Mouse (Mus musculus) lung, embryonic 15.5 days (tissue): ENCODE results near the gene Zzef1. TPM values are rescaled to one million over a fixed set of nuclear protein-coding genes. Genes with fewer than 3 reads are reported as not detected.
A peak's percentile ranks its signal among the peaks of the same experiment; 100 is the strongest.

Source experiments
- ATAC-seq: fragments of 200-750 bp; cut with Nextera tagmentation; 2 replicates; pipeline ENCODE4 v1.8.0; 2017; ENCODE audit warnings: moderate number of reproducible peaks, borderline replicate concordance; ENCODE audit not compliant: low FRiP score, low TSS enrichment; ENCODE audit errors: extremely low read depth
- H3K27ac ChIP-seq: fragments of 300-500 bp; sonication (generic); 2 replicates; pipeline ENCODE4 v1.5.1; 2015; ENCODE audit warnings: moderate library complexity, mild to moderate bottlenecking, inconsistent platforms
- H3K27me3 ChIP-seq: fragments of 300-500 bp; sonication (generic); 2 replicates; pipeline ENCODE4 v1.6.1; 2015; ENCODE audit warnings: inconsistent platforms
- H3K36me3 ChIP-seq: fragments of 300-500 bp; sonication (generic); 2 replicates; pipeline ENCODE4 v1.6.1; 2015; ENCODE audit warnings: inconsistent platforms
- H3K4me1 ChIP-seq: fragments of 300-500 bp; sonication (generic); 2 replicates; pipeline ENCODE4 v1.6.1; 2015; ENCODE audit warnings: inconsistent platforms
- H3K4me2 ChIP-seq: fragments of 300-500 bp; sonication (generic); 2 replicates; pipeline ENCODE4 v1.6.1; 2015; ENCODE audit warnings: inconsistent platforms, mild to moderate bottlenecking, moderate library complexity
- H3K4me3 ChIP-seq: fragments of 300-500 bp; sonication (generic); 2 replicates; pipeline ENCODE4 v1.5.1; 2015; ENCODE audit warnings: mild to moderate bottlenecking, inconsistent platforms
- H3K9ac ChIP-seq: fragments of 300-500 bp; sonication (generic); 2 replicates; pipeline ENCODE4 v1.6.1; 2015; ENCODE audit warnings: inconsistent platforms
- H3K9me3 ChIP-seq: fragments of 300-500 bp; sonication (generic); 2 replicates; pipeline ENCODE4 v1.6.1; 2016; ENCODE audit warnings: inconsistent platforms
- WGBS: fragments of 180-500 bp; shearing (Covaris S2); methylation state at CpG from one replicate; pipeline ENCODE4 v1.1.7; 2015; 5-methylcytosine and 5-hydroxymethylcytosine counted together
- microRNA-seq: library from miRNA; unstranded; fragments of <30 nt; microRNA quantifications from one replicate; pipeline ENCODE4, GENCODE M21; 2016
- polyA plus RNA-seq: library from polyadenylated mRNA; unstranded; fragments of >200 nt; fragmentation: Nextera tagmentation; extraction: Ambion mirVana; gene quantifications from 2 replicates; pipeline ENCODE4 v1.2.1, GENCODE M21; 2015

Zzef1 gene
- polyA plus RNA-seq, 1 experiment from 2014 or later, result 9.3 TPM

DNA sequence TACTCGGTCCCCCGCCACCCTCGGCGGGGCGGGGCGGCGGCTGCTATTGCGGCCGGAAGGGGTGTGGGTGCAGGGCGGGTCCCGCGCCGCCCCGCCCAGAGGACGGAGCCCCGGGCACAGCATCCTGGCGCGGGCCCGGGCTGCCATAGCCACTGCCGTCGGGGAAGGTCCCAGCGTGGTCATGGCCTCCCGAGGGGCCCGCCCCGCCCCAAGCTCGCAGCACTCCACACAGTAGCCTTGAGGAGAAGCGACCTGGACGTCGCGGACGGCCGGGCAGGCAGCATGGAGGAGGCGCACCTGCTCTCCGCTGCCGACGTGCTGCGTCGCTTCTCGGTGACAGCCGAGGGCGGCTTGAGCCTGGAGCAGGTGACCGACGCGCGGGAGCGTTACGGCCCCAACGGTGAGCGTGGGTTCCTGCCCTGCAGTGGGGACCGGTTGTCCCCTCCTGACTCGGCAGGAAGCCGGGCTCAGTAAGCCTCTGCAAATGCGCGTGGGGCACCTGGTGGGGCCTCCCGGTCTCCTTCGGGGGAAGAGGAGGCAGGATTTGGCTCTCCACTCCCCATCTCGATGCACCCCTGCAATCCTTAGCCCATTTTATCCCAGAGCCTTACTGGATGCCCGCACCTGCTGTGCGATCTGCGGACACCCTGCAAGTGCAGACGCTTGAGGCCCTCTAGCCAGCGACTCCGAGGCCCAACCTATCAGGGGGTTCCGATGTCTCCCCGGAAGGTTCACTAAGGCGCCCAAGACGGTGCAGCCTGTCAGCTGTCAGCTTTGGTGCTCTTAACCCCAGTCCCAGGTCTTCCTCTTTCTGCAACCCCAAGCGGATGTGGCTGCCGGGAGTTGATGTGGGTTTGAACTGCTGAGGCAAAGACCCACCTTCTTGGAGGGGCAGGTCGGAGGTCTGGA lies 165.3 kb downstream of the Zzef1 start, which contains the start of gene Atp2a3:
Gene Atp2a3, plus strand, starts transcription at position 98 of the 909 bp plus-strand sequence.
- Histone ChIP-seq H3K36me3 (no peaks in the 10 kb centered on the region), H3K4me2 (peak within 1 kb of the TSS; percentile 81), H3K4me3 (peak within 1 kb of the TSS; percentile 45), H3K9me3 (no peaks in the 10 kb centered on the region), H3K27ac (no peak within 1 kb of the TSS), H3K4me1 (peaks cover 52% of the 10 kb centered on the region), H3K9ac (0 out of 2 replicates have a peak within 1 kb of the TSS, but pooled peaks have one; percentile 13), H3K27me3 (peaks cover 20% of the 10 kb centered on the region)
- 4% methylated on average over 70 of the region's 70 CpGs for WGBS
- ATAC-seq, result peak; percentile 58; the same call in 1 of the 2 replicates

DNA sequence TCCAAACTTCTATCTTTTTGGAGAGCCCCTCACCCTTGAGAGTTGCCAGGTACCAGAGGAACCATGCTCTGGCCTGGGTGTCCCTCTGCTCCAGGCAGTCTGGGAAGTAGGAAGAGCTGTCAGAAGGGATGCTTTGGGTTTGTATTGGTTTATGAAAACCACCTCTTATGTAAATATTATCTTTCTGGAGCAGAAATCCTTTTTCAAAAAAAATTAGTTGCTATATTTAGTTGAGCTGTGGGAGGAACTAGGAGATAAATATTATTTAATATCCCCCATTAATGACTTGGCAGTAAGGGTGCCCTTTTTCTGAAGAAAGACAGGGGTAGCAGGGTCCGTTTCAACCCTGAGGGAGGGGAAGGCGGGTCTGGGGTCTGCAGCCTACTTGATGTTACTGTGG lies 166.4 kb downstream of the Zzef1 start:
- H3K27me3 ChIP-seq, result peaks cover 20% of the 10 kb centered on the region
- H3K27ac ChIP-seq, result no peak overlapping the region
- no peak overlapping the region for H3K9ac ChIP-seq
- H3K4me2 ChIP-seq, result no peak overlapping the region
- peaks cover 52% of the 10 kb centered on the region for H3K4me1 ChIP-seq
- WGBS, result 62% methylated on average over 2 of the region's 2 CpGs
- H3K4me3 ChIP-seq, result no peak overlapping the region
- no peaks in the 10 kb centered on the region for H3K36me3 ChIP-seq
- no peak for ATAC-seq
- H3K9me3 ChIP-seq, result no peaks in the 10 kb centered on the region

DNA sequence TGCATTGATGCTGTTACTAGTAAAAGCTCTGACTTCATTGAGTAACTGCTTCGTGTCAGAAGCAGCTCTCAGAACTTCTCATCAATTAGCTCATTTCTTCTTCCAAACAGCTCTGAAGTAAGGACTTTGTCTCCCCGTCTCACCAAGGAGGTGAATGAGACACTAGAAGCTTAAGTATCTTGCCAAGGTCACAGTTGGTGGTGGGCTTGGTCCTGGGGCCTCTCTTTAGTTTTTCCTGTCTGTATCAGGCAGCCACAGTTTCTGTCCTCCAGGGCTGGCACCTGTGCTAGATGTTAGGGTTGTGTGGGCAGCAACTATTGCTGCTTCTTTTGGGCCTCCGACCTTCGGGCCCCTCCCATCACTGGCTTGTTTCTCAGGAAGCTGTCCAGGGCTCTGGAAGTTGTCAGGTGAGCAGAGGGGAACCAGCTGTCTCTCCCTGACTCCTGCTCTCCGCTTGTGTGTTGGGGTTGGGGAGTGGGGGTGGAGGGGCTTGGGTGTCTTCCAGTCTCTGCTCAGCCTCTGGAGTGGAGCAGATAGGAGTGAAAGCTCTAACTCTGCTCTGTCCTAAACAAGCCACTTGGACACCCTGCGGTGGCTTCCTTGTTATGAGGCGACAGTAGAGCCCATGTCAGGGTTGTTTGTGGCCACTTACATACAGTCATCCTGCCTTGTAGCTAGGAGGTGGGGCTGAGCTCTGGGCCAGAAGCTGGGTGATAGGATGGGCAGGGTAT lies 167.2 kb downstream of the Zzef1 start:
- no peaks in the 10 kb centered on the region for H3K9me3 ChIP-seq
- no peak overlapping the region for H3K4me2 ChIP-seq
- H3K9ac ChIP-seq, result no peak overlapping the region
- H3K4me1 ChIP-seq, result peaks cover 52% of the 10 kb centered on the region
- WGBS, result 41% methylated on average over 7 of the region's 7 CpGs
- ATAC-seq, result no peak
- H3K36me3 ChIP-seq, result no peaks in the 10 kb centered on the region
- H3K27ac ChIP-seq, result no peak overlapping the region
- H3K4me3 ChIP-seq, result no peak overlapping the region
- H3K27me3 ChIP-seq, result peaks cover 20% of the 10 kb centered on the region

DNA sequence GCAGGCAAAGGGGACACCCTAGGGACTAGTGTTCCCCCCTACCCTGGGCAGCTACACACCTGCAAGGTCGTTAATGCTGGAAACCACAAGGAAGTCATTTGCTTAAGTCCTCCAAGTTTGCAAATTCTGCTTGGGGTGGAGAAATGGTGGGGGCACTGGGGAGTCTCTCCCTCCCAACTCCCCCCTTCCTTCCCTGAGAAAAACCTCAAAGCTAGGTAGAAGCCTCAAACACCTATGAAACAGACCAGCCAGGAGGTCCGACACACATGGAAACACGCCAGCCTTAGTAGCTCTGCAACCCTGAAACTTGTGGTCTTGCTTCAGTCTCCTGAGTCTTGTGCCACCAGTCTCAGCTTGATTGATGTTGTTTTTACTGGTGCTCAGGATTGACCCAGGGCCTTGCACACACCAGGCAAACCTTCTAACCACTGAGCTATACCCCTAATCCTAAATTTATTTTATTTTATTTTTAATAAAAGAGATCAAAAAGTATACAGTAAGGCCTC lies 167.8 kb downstream of the Zzef1 start:
- H3K4me1 ChIP-seq, result peaks cover 52% of the 10 kb centered on the region
- 62% methylated on average over 3 of the region's 3 CpGs for WGBS
- no peaks in the 10 kb centered on the region for H3K9me3 ChIP-seq
- no peak overlapping the region for H3K4me2 ChIP-seq
- no peak for ATAC-seq
- no peak overlapping the region for H3K4me3 ChIP-seq
- no peaks in the 10 kb centered on the region for H3K36me3 ChIP-seq
- peaks cover 20% of the 10 kb centered on the region for H3K27me3 ChIP-seq
- no peak overlapping the region for H3K27ac ChIP-seq
- H3K9ac ChIP-seq, result no peak overlapping the region

DNA sequence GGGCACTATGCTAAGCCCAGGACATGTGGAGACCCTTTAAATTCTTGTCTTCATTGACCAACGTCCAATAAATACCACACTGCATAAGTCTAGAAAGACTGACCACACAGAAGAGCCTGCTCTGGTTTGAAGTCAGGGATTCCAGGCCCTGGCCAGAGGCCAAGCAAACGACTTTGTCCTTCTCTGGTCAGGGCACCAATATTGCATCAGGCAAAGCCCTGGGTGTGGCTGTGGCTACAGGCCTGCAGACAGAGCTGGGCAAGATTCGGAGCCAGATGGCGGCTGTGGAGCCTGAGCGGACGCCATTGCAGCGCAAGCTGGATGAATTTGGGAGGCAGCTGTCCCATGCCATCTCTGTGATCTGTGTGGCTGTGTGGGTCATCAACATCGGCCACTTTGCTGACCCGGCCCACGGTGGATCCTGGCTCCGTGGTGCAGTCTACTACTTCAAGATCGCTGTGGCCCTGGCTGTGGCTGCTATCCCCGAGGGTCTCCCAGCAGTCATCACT lies 179.0 kb downstream of the Zzef1 start:
- WGBS, result 77% methylated on average over 13 of the region's 13 CpGs

More for the DNA sequence above, 179.0 kb downstream of the Zzef1 start:
- no peak overlapping the region for H3K4me3 ChIP-seq
- H3K9me3 ChIP-seq, result no peaks in the 10 kb centered on the region
- no peaks in the 10 kb centered on the region for H3K36me3 ChIP-seq
- no peaks in the 10 kb centered on the region for H3K27me3 ChIP-seq
- H3K9ac ChIP-seq, result no peak overlapping the region
- H3K4me2 ChIP-seq, result no peak overlapping the region
- H3K27ac ChIP-seq, result no peak overlapping the region
- no peak for ATAC-seq
- H3K4me1 ChIP-seq, result no peaks in the 10 kb centered on the region

Small RNA genes lying within 50 kb of the gene (microRNA-seq; reads per million reads assigned to microRNA genes)
- not detected for gene Gm44467

Other genes starting within 250 kb of the Zzef1 start
- gene Spns3, start 245.7 kb upstream of the Zzef1 start, polyA plus RNA-seq, result 0.18 and 0.22 TPM in 2 replicates
- 67.9 and 69.2 TPM in 2 replicates for gene Ube2g1, start 188.9 kb upstream of the Zzef1 start, polyA plus RNA-seq
- gene Ankfy1, start 106.2 kb upstream of the Zzef1 start, polyA plus RNA-seq, result 21.6 and 22.6 TPM in 2 replicates
- 4.9 and 6.3 TPM in 2 replicates for gene Cyb5d2, start 84 bp upstream of the Zzef1 start, polyA plus RNA-seq
- gene Atp2a3, start 164.9 kb downstream of the Zzef1 start, polyA plus RNA-seq, result 13.9 and 16.2 TPM in 2 replicates
- gene P2rx1, start 202.9 kb downstream of the Zzef1 start, polyA plus RNA-seq, result 1.6 and 2.2 TPM in 2 replicates
- gene Camkk1, start 222.8 kb downstream of the Zzef1 start, polyA plus RNA-seq, result 7.7 and 7.8 TPM in 2 replicates